Mouse (Mus musculus) naive thymus-derived CD4-positive, alpha-beta T cell, adult 2 months (primary cell): ENCODE data around the gene Vpreb3.

Experiments used
- DNase-seq: peaks from one replicate; pipeline ENCODE4 v3.0.0-alpha.2; 2011; ENCODE audit warnings: low read depth

Vpreb3 gene

DNA sequence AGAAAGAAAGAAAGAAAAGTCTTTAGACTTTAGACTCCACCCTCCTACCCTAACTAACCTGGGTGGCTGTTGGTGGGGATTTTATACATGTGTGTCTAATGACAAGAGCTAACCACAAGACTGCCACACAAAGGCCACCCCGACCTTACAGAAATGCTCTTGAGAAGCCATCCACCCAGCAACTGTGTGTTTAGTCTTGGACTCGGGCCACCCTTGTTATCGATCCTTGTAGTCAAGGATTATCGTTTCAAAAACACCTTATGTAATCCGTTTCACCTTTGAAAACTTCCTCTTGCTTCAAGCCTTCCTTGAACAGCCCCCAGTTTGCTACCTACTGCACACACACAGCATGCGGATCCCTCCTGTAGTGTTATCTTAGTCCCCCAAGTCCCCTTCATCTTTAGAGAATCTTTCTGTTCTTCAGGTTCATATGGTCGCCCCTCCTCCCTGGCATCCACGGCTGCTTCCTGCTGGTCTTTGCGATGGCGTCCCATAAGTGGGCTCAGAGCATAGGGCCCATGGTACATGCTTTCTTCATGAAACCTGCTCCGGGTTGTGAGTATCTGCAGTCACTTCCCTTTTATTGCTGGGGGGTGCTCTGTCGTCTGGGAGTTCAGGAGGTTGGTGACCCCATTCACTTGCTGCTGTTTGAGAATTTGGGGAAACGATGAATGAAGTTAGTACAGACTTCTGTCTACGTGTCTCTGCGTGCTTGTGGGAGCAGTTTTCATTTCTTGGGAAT is at the start of gene Vpreb3:
Gene Vpreb3 (plus strand): TSS at position 322 of the 742 bp plus-strand sequence.
- DNase-seq: no peak

DNA sequence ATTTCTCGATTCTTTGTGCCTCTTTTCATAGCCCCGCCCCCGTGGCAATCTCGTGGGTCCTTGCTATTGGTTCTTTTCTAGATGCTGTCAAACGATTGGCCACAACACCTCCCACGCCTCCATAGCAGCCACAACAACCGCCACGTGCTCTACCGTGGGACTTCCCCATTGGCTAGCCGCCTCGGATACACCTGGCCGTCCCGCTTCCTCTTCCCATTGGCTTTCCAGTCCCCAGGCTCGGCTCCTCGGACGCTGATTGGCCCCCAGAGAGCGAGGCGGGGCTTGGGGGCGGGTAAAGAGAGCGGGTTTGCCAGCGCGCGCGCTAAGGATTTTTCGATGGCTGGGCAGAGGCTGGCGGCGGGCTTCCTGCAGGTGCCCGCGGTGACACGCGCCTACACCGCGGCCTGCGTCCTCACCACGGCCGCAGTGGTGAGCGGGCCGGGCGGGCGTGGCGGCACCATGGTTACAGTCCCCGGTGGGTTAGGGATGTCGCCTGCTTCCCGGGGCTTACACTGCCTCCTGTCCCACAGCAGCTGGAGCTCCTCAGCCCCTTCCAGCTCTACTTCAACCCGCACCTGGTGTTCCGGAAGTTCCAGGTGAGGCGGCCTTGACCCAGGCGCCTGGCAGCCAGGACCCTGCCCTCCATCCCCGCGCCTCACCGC is 49.6 kb upstream of the Vpreb3 start, which contains the start of gene Derl3:
Gene Derl3 (plus strand): TSS at position 325 of the 662 bp plus-strand sequence.
- peak; percentile 97 for DNase-seq

DNA sequence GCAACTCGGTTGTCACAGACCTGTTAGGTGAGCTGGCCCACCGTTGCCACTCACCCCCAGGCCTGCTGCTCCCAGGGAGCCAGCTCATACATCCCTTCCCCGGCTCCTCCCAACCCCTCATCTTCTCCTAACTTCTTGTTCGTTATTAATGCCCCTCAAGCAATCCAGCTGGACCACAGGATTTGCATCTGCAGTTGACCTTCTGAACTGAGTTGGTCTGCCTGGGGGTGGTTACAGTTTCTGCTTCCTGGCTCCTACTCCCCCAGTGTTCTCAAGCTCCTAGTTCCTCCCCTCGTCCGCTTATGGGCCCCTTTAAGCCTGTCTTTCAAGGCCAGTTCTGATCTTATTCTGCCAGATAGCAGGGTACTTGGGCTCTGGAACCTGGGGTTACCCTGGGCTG is 48.3 kb upstream of the Vpreb3 start:
- no peak for DNase-seq

DNA sequence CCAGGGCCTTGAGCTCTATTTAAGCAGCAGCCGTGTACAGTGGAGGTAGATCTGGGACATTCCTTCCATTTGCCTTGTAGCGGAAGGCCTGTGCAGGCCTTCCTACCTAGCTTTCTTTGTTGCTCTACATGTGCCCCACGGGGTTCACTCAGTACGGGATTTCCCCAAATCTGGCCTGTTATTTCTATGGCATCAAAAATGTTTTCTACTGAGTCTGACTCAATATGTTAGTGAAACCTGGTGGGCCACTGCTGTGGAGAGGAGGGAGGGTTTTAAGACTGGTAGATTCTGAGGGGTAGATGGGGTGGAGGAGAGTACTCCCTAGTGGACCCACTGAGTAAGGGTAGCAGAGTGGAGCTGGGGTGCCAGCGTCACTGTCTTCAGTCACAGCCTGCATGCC is 47.1 kb upstream of the Vpreb3 start:
- no peak for DNase-seq

DNA sequence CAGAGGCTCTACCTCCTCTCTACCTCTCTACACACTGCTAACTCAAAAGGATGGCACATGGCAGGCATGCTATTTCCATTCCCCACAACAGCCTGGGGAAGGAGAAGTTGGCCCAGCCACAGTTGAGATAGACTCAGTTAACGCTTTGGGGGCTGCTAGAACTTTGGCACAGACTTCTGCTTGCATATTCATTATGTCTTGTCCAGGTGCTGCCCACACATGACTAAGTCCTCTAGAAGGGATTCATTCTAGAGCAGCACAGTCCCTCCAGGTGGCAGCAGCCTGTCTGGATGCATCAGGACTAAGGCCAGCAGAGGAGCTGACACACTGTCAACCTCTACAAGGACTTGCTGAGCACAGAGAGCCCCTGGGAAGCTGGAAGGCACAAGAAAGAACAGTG is 46.6 kb upstream of the Vpreb3 start:
- DNase-seq: no peak

DNA sequence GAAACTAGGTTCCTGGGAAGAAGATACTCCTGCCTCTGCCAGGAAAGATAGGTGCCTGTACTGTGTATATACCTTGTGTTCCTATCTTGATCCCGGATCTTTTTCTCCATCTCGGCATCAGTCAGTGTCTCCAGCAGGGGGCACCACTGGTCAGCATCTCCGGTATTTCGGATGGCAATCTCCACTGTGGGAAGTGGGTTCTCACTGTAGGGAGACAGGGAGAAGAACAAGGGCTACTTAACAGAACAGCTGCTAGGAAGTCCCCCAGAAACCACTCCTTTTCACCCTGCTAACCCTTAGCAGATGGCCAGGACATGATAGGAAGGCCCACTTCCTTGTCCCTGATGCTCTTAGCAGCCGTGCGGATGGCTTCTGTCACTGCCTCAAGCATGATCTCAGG is 45.5 kb upstream of the Vpreb3 start:
- DNase-seq: peak; percentile 65

DNA sequence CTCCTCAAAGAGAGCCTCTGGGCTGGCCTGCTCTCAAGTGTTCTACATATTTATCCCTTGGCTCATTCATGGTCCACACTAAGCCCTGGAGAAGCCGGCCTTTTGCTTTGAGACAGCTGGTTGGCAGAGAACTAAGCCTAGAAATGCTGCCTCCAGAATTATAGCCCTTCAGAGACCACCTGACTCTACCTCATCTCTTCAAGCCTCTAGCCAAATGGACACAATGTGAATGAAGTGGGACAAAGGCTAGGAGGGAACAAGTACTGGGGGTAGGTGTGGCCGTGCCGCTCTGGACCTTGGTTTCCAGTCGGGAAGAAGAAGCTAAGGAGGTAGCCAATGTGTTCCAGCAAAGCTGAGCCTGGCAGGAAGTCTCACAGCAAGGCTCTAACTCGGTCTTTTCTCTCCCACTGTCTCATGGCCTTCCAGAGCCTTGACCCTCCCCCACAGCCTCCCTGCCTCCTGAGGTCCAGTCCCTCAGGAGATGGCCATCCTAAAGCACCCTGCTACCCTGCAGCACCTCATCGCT is 44.8 kb upstream of the Vpreb3 start:
- DNase-seq: no peak

DNA sequence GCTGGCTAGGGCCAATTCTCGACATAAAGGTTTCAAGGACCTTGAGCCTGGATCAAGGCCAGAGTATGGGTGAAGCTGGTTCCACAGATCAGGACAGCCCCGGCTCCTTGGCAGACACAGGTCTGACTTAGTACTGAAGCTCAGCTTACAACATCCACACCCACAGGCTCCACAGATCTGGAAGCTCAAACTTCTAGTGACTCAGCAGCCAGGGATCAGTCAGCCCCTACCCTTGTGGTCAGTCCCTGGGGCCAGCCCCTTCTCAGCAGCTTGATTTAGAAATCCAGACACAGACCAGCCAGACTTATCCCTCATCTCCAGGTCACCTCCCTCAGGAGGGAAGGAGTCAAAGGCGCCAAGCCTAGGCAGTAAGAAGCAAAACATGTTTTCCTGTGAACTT is 44.0 kb upstream of the Vpreb3 start:
- DNase-seq: no peak

DNA sequence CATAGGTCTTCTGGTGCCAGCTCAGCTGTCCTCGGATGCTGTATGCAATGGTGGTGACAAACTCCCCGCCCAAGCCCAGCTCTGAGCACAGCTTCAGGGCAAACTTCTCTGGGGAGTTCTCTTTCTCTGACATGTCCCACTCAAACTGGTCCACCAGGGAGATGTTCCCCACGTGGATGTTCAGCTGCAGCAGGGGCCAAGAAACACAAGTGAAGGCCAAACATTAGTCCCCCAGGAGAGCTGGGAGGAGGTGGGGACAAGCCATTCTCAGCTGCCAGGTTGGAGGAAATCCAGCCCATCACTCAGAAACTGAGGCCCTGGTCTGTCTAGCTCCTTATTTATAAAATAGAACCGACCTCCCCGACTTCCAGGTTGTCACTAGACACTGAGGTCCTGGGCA is 38.5 kb upstream of the Vpreb3 start:
- no peak for DNase-seq

DNA sequence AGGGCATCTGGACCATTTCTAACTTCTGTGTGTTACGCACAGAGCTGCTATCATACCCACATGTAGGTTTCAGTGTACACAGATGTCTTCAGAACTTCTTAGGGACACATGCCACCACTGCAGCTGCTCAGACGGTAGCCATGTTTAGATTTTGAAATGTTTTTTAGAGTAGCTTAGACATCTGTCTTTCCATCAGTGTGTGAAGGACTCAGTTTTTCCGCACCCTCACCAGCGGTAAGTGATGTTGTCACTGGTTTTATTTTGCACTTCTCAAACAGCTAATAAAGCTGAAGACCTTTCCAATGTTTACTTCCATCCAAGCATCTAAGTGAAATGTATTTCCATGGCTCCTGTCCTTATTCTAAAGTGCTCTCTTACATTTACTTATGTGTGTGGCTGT is 36.0 kb upstream of the Vpreb3 start:
- DNase-seq: no peak

DNA sequence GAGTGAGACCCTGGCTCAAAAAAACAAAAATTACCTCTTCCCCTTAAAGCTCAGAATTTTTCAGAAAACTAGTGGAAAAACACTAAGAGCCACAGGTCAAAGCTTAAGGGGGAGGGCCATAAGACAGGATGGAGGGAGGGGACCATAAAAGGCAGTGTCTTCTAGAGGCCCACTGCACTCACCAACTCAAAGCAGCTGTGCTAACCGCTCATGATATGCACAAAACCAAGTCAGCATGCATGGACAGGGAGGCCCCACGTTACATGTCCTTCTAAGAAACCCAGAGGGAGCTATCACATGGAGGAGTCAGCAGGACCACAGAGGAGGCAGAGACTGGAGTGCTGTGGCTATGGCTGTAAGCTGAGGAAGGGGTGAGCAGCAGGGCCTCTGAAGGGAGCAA is 32.2 kb upstream of the Vpreb3 start:
- DNase-seq: no peak

DNA sequence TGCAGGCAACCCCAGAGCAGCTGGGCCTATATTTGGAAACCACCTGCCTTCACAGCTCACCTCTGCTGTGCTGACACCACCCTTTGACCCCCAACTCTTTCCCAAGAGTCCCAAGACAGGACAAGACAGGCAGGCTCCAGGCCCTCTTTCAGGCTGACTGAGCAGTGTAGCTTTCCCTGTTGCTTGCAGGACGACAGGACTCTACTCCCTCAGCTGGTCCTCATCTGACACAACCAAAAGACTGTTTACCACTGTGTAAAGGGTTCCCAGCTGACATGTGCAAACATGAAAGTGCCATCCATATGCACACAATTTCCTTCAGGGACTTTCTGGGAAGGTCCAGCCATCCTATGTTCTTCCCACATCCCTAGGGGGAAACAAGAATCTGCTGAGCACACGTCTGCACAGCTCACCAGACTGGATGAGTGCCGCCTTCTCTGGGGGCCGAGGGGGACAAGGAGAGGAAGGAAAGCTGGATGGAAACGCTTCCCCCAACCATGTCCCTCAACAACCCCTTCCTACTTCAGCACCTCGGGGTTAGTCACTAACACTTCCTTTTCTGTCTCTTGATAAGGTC is 29.8 kb upstream of the Vpreb3 start:
- no peak for DNase-seq

DNA sequence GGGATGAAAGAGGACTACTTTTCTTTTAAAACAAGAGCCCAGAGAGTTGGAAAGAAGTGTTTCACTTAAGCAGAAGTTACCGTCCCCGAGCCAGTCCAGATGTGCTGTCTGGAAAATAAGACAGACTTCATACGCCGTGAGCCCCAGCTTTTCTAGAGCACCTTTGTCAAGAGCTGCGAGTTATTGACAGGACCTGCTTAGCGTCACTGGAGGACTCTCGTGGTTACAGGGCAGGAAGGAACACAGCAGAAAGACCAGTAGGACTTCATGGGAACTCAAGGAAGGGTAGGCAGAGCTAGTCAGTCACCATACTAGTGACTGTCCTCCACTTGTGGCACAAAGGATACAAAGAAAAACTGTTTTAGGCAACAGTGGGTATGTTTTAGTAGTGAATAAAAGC is 27.3 kb upstream of the Vpreb3 start:
- no peak for DNase-seq

DNA sequence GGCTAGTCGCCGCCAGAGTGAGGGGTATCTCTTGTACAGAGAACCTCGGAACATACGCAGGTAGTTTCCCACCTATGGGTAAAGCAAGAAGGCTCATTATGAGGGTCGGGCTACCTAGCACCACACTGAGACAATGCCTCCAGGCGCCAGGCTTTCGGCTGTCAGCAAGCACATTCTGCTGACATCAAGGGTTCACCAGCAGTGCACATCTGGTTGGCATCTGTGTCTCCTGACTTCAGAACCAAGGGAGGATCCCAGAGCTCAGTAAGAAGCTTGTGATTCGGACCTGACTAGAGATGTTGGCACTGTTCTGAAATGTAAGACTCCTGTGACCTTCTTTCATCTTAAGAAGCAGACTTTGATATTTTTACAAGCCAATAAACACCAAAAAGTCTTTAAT is 26.0 kb upstream of the Vpreb3 start:
- no peak for DNase-seq

DNA sequence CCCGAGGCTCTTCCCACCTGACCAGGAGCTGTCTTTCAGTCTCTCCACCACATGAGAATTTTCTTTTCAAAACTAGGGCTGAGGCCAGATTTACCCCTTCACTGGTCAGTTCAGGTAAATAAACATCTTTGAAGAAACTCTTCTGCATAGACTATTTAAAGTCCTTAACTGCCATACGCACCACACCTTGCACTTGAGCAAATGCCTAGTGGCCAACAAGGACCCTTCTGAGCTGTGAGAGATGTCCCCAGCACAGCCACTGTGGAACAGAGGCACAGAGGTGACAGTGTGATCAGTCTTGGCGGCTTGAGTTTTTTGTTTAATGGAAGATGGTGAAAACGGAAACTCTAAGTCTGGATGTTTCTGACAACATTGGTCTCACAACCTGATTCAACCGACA is 23.8 kb upstream of the Vpreb3 start:
- DNase-seq: no peak

DNA sequence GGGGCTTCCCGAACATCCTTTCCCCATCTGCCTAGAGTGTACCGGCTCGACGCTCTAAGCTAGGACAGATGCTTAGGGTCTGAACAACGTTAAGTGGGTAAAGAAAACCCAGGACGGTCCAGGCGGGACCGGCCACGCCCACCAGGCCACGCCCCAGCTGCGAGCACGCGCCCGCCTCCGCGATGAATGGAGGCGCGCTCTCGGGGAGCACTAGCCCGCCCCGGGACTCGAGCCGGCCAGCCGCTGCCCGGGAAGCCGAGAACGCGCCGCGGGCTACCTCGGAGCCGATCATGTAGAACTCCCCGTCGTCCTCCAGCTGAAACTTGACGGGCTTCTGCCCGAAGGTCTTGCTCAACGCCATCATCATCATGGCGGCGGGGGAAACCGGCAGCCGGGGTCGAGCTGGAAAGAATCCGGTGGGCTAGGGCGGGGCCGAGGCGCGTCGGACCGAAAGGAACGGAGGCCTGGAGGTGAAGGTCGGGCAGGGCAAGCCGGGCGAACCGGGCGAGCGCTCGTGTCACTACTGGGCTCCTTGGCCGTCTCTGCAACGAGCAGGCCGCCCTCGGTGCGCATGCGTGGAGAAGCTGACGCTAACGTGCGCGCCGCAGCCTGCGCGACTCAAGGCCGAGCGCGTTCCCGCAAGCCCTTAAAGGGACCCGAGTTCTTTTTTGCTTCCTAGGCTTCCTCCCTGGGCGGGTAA is 21.7 kb upstream of the Vpreb3 start, which contains the start of gene Smarcb1:
Gene Smarcb1 (minus strand): TSS at position 592 of the 700 bp plus-strand sequence.
- DNase-seq: peak; percentile 95

DNA sequence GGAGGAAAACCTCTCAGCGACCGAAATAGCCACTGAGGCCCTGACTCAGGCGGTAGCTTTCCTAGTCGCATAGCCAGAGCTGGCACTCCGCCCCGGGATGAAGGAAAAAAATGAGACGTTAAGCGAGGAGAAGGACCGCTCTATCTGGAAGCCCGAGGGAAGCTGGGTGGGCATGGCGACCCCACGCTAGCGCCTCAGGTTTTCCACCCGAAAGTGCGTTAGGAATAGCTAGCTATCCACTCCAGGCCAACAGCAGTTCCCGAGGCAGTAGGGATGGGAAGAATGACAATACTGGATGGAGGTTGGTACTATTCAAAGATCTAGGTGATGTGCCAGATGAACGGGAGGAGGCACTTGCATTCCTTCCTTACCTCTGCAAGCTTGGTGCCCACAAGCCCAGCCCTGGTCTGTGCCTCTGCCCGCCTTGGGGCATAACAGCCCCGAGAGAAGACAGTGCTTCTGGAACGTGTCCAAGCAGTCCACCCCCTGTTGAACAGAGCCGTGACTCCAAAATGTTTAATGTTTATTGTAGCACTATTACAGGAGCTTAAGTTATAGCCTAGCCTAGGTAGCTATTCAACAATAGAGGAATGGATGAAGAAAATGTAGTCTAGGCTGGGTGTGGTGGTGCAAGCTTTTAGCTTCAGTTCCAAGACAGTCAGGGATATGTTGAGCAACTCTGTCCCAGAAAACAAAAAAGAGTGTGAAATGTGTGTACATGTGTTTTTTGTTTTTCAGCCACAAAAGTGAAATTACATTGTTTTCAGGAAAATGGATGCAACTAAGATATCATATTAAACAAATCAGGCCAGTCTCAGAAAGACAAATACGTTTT is 20.9 kb upstream of the Vpreb3 start:
- DNase-seq: peak; percentile 27

DNA sequence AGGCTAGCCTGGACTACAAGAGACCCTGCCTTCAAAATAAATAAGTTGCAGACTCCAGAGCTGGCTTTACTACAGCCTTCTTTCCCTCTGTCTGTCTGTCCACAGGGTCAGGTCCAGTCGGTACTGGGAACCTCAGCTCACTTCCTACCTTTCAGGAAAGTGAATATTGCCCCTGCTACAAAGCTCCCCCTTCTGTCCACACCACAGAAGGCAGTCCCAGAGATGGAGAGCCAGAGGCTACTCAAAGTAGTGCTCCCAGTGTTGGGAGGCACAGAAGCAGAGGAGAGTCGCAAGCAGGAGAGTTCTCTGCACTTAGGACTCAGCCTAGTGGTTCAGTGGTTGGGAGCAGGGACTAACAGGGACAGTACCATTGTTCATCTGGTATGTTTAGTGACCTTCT is 18.5 kb upstream of the Vpreb3 start:
- no peak for DNase-seq

DNA sequence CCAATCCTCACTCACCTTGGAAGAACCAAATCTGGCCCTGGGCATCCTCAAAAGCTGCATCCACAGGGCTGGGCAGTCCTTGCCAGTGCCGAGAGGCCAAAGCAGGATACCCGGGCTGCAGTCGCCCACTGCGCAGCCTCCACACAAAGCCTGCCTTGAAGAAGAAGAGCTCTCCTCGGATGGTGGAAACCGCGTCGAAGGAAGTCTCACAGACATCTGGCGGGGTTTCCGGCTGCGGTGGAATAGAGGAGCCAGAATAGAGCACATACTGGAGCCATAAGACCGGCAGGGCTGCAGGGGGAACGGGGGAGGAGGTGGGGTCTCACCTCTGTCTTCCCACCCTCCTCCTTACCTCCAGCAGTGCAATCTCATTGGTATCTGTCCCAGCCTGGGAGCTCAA is 16.5 kb upstream of the Vpreb3 start:
- DNase-seq: peak; percentile 43

DNA sequence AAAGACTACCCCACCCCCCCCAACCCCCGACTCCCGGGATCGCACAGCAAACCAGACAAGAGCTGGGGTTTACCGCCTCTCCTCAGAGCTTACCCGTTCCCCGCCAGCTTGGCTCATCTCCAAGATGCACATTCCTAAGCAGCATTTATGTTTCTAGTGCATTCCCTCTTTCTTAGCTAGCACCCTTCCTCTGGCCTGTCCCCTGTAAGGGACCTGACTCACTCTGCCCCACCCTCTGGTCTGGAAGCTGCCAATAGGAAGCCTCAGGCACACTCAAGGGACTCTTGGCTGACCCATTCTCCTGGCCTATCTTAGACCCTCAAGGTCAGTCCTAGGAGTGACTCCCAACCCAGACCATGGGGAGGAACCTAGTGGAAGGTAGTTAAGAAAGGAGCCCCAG is 12.6 kb upstream of the Vpreb3 start:
- no peak for DNase-seq

DNA sequence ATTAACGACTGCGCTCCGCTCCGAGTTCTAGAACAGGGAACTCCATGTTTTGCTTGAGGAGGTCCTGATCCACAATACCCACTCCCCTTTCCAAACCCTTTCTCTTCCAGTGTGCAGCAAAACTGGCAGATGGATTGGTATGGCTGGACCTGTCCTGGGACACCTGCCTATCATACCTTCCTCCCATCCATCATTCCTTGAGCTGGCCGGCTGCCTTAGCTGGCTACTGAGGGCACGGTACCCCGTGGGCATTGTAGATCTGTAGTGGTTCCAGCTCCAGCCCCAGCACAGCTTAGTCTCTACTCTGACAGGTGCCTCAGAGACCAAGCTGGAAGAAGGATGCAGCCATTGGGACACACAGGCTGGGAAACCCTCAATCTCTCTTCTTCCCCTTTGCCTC is 11.5 kb upstream of the Vpreb3 start:
- DNase-seq: no peak
